Mouse (Mus musculus): Measurements from ENCODE around the gene Adrm1. TPM values are rescaled to one million over a fixed set of nuclear protein-coding genes. Genes with fewer than 3 reads are reported as not detected.
"Not testable (repeated sequence)": the region's sequence is repeated elsewhere in the genome, so short reads cannot be mapped to it uniquely, and the experiment has no call there.

Gene Adrm1
- 10 to 100 TPM; 73.1 to 83.5 TPM for total RNA-seq (2021)

DNA sequence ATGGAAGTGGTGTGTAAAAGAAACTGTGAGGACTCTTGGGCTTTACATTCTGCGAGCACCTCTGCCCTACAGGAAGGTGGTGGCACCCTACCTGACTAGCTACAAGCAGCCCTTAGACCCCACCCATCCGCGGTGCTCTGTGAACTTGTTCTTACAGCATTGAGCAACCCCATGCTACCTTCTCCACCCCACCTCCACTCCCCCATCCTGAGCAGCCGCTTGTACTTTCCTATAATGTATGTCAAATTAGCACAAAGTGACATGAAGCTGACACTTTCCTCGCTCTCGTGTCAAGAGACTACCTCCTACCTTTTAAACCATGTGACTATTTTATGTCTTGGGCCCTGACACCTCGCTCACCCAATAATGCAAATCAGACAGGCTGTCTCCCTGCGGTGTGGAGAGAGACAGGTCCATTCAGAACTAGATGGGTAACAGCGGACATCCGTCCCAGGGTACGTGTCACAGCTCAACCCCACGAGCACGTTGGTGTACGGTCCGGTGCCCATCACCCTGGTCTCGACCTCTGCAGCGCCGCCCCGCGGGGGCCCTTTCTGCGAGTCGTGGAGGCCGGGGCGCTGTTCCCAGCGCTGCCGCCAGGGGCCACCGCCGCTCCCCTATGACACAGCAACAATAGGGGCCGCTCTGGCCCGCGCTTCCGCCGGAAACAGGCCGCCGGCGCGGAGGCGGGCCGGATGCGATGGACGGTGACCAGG lies at the start of gene Adrm1:
Gene Adrm1 (plus strand): TSS at position 680 of the 716 bp plus-strand sequence.
- DNase-seq (ENCODE audit: low spot score), result peak; percentile 96
- intact Hi-C loops (cut with DNase I), result loop anchor here (2.0 kb wide), 1 partner anchor 80 kb away; no protein-coding TSS in a partner anchor

DNA sequence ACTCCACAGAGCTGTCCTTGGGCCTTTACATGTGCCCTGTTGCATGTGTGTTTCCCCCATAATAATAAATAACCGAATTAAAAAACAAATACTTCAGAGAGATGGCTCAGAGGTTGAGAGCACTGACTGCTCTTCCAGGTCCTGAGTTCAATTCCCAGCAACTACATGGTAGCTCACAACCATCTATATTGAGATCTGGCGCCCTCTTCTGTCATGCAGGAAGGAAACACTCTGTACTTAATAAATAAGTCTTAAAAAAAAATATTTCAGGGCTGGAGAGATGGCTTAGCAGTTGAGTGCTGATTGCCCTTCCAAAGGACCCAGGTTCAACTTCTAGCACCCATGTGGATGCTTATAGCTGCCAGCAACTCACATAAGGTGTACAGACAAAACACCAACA lies 47.1 kb upstream of the Adrm1 start:
- no peak for DNase-seq (ENCODE audit: low spot score)
- intact Hi-C loops (cut with DNase I), result no loop called here

DNA sequence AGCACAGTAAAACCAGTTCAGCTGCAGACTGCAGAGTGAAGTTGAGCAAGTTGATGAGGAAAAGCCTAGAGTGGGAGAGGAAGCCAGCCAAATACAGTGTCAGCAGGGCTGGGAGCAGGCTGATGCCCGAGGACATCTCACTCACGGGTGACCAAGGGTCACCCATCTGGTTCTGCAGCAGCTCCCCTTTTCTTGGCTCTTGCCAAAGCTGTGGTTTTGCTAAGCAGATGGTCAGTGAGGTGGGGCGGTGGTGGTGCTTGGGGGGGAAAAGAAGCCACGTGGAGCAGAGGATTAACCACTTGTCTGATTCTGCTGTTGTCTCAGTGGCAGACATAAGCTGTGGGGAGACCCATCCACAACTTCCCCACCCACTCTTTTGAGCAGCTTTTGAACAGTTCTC lies 45.1 kb upstream of the Adrm1 start:
- intact Hi-C loops (cut with DNase I), result no loop called here
- peak; percentile 24 for DNase-seq (ENCODE audit: low spot score)

DNA sequence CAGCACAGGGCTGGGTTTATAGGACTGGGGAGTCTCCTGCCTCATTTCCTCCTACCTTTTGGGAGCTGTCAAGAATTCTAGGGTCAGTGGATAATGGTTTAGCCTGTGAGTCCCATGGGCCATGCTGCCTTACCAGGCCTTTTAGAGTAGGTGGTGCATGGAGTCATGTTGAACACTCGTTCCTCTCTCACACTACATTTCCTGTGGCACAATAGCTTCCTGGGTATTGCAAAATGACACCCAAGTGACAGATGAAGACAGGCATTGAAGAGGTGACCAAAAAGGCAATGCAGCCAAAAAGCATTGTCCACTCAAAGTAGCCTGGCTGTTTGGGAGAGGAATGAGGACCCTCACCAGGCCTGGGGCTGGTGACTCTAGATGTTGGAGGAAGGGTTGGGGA lies 43.6 kb upstream of the Adrm1 start:
- DNase-seq (ENCODE audit: low spot score), result no peak

DNA sequence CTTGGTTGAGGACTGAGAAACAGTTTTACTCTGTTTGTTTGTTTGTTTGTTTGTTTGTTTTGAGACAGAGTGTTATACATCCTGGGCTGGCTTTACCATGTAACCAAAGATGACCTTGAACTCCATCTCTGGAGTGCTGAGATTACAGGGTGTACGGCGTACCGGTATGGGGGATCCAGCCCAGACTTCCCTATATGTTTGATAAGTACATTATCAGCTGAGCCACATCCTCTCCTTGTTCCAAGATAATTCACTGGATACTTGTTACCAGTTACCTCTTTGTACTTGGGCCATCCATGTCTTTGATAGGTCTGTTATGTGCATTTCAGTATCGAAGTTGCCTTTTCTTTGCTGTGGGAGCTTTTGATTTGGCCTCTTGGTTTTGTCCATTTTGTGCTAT lies 38.1 kb upstream of the Adrm1 start:
- DNase-seq (ENCODE audit: low spot score), result no peak
- intact Hi-C loops (cut with DNase I), result no loop called here

More for the DNA sequence above, 43.6 kb upstream of the Adrm1 start:
- intact Hi-C loops (cut with DNase I), result no loop called here

DNA sequence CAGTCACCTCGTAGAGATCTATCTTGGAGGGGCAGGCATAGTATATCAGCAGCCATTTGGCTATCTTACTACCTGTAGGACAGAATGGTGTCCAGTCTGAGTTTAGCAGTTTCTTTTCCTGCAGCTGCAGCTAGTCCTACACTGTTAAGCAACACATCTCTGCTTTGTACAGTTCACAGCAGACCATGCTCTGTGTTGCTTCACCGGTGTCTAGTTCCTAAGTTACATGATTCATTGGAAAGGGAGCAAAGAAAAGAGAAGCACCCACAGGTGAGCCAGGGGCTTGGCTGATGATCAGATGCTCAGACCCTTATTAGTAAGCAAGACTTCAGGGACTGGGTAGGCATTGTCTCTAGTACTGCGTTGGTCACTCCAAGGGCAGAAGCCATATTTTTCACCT lies 37.4 kb upstream of the Adrm1 start:
- intact Hi-C loops (cut with DNase I), result no loop called here
- DNase-seq (ENCODE audit: low spot score), result no peak

DNA sequence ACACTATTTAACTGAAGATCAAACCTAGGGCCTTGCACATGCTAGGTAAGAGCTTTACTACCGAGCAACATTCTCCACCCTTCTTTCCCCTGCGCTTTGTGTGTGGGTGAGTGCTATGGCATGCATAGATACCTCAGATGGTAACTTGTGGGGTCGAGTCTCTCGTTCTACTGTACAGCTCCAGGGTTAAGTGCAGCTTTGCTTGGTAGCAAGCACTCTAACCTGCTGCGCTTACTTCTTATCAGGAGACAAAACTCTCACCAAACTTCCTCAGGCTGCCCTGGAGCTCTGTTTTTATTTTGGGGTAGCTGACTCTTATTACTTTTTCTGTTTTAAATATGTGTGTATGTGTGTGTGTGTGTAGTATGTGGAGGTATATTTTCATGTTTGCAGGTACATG lies 35.9 kb upstream of the Adrm1 start:
- intact Hi-C loops (cut with DNase I), result no loop called here

DNA sequence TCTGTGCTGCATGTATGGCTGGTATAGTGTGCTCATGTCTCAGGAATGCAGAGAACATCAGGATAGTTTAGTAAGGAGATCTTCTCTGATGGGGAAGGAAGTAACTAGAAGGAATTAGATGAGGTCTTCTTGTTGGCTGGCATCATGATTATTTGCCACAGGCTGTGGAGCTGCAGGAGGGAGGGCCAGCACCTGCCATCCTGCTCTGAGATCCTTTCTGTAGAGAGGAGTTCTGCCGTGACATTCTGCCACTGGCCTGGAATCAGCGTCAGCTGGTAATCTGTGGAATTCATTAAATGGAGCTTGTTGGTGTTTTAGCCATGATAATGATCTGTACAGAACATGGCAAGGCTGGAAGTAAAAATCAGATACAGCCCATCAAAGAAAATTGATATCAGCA lies 25.2 kb upstream of the Adrm1 start:
- intact Hi-C loops (cut with DNase I), result no loop called here
- DNase-seq (ENCODE audit: low spot score), result no peak

More for the DNA sequence above, 35.9 kb upstream of the Adrm1 start:
- no peak for DNase-seq (ENCODE audit: low spot score)

DNA sequence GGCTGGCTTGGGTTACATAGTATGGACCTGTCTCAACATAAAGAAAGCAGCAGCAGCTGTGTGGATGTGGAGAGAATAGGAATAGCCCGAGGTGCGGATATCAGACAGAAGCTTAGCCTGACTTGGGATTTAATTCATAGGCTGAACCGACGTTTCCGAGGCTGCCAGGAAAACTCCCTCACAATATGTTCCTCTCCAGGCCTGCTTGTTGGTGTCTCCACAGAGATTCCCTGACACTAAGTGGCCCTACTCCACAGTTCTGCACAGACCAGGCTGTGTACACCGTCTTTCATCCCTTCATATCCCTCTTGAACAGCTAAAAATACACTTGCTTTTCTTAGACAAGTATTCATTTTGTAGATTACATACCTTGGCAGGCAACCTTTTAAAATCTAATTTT lies 23.9 kb upstream of the Adrm1 start:
- DNase-seq (ENCODE audit: low spot score), result no peak
- intact Hi-C loops (cut with DNase I), result no loop called here

DNA sequence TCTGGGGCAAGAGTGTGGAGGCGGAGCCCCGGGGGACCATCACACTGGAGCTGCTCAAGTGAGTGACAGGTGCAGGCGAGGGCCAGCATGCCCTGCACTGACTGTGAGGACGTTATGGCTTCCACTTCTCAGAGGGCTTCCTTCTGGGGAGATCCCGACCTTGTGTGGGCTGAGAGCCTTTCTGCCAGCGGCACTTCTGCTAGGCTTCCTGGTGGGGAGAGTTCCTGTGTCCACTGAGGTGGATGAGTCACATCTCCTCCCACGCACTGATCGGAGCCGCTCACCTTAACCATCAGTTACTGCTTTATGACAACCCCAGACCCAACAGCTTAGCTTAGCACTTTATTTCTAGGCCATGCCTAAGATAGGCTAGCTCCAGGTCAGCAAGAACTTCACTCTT lies 22.7 kb upstream of the Adrm1 start:
- intact Hi-C loops (cut with DNase I), result no loop called here
- DNase-seq (ENCODE audit: low spot score), result no peak

DNA sequence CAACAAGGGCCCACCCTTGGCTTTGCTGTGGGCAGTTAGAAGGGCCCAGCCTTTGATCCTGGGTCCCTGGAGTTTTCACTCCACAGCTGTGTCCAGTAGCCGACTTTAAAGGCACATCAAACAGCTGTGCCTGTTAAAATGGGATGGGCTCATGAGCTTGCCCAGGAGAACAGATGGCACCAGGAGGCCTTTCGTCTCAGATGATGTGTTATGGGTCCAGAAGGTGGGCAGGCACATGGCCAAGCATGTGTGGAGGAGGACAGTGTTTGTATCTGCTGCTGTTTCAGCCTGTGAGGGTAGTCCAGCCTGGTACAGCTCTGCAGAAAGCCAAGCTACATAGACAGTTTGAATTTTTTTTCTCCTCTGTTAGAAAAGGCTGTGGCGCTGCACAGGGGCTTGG lies 16.5 kb upstream of the Adrm1 start:
- intact Hi-C loops (cut with DNase I), result no loop called here
- DNase-seq (ENCODE audit: low spot score), result no peak

DNA sequence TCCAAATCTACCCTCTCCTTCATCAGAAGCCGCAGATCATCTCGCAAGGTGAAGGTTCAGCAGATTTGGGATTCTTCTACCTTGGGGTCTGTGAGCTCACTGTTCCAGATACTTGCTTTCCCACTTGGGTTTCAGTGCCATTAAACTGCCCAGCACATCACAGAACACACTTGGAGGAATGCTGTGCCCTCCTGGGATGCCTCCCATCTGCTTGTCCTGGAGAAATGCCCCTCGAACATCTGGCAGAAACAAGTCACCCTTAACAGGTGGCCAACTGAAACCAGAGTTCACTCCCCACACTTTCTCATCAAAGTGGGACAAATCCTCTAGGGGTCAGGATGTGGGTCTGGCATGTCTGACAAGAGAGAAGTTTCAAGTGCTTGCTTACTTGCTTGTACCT lies 12.7 kb upstream of the Adrm1 start:
- DNase-seq (ENCODE audit: low spot score), result no peak
- intact Hi-C loops (cut with DNase I), result no loop called here

DNA sequence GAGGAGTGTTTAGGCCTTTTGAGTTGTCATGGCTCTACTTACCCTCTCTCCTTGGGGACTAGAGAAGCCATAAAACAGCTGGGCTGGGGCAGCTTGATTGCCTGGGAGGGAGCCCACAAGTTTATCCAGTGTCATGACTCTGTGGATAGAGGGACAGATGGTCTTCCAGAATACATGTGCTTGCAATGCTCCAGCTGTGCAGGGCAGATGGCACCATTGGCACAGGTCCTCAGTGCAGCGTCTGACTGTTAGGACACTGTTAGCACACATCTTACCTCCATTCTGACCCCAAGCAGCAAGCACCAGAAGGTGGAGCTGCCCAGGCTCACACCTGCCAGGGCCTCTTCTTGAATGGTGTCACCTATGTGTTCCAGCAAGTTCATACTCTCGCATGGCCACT lies 5.4 kb upstream of the Adrm1 start:
- intact Hi-C loops (cut with DNase I), result no loop called here
- DNase-seq (ENCODE audit: low spot score), result no peak

DNA sequence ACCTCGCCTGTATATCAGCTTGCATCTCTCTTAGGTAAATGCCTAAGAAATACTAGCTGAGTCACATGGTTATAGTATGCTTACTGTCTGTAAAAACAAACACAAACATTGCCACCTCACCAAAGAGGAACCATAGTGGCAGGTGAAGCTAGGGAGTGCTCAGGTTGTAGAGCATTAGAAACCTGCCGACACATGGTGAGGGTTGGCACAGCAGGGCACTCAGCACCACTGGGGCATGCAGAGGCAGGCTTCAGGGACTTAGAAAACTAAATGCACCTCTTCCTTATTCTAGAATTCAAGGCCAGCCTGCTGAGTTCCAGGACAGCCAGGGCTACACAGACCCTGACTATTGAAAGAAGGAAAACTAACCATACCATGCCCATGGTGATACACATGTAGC lies 4.4 kb upstream of the Adrm1 start:
- intact Hi-C loops (cut with DNase I), result no loop called here
- DNase-seq (ENCODE audit: low spot score), result no peak

DNA sequence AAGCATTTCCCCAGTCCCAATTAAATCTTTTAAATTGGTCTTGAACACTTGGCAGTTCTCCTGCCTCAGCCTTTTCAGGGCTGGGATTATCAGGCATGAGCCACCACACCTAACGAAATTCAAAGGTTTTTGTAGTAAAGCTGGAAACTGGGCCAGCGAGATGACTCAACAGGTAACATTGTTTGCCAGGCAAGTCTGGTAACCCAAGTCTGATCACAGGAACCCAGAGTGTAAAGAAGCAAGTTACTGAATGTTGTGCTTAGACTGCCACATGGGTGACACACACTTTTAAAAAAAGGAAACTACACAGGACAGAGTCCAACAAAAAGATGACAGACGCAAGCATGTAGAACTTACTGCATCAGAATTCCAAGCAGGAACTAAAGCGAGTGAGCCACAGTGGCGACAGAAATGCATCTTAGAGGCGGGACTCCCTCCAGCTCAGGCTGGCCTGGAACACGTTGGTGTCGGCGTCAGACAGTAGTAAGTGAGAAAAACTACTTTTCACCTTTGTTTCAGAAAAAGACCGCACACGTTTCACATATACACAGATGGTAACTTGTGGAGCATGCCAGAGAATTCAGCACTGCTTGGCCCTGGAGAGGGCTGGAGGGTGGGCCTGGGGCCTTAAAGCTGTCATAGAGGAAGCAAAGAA lies 1.0 kb upstream of the Adrm1 start:
- no peak for DNase-seq (ENCODE audit: low spot score)
- intact Hi-C loops (cut with DNase I), result loop anchor here (2.0 kb wide), 1 partner anchor 81 kb away; no protein-coding TSS in a partner anchor

DNA sequence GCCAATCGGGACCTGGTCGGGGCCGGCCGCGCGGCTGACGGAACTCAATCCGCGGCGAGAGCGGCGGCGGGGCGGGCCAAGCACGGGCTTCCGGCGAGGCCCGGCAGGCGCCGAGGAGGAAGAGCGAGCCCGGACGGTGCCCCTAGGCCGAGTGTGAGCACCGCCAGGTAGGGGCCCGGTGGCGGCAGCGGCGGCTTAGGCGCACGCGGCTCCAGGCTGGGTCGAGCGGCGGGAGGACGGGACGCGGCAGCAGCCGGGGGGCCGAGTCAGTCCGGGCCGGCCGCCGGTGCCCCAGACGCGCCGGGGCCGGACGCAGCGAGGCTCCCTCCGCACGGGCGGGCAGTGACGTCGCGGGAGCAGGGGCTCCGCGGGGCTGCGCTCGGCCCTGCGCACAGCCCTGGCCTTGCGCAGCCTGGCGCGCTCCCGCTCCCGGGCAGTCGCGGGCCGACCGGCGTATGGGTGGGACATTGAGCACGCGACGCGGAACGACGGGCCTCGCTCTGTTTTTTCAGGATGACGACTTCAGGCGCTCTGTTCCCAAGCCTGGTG lies 311 bp downstream of the Adrm1 start:
- intact Hi-C loops (cut with DNase I), result loop anchor here (2.0 kb wide), 1 partner anchor 79 kb away; no protein-coding TSS in a partner anchor
- no peak for DNase-seq (ENCODE audit: low spot score)

DNA sequence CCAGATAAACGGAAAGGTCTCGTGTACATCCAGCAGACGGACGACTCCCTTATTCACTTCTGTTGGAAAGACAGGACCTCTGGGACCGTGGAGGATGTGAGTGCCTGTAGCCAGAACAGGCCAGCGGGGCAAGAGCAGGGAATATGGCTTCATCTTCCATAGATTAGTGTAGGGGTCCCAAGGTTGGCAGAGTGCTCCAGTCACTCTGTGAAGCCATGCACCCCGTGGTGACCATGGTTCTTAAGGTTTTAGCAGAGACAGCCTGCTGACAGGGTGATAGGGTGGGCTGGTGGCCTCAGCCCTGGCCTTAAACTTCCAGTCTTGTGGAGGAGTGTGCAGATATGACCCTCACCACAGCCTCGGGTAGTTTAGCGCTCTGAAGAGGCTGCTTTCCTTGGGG lies 867 bp downstream of the Adrm1 start:
- intact Hi-C loops (cut with DNase I), result no loop called here

DNA sequence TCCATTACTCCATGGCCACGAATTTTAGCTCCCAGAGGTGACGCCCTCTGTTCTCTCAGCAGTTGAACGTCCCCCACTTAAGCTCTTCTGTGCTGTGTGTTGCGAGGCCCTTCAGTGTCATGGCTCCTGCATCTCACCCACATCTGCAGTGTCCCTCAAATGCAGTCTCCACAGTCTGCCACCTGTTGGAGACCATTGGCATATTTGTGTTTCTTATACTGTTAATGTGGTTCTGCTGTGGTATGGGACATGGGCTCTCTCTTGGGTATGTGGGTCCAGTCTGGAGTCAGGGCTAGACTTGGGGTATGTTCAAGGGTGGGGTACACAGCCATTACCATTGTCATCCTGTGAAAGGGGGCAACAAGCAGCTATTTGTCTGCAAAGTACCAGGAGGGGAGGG lies 1.9 kb downstream of the Adrm1 start:
- DNase-seq (ENCODE audit: low spot score), result no peak
- intact Hi-C loops (cut with DNase I), result no loop called here

More for the DNA sequence above, 867 bp downstream of the Adrm1 start:
- no peak for DNase-seq (ENCODE audit: low spot score)

DNA sequence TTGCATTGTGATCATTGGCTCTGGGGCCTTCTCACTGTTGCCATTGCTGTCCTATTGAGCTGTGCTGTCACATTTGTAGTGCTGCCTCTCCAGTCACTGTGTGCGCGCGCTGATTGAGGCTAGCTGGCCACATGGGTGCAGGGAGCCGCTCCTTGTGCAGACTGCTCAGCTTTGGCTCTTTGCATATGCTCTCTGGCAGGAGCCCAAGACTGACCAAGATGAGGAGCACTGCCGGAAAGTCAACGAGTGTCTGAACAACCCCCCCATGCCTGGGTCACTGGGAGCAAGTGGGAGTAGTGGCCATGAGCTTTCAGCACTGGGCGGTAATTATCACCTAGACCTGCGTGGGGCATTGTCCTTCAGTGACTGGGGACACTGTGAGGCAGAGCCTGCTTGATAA lies 2.4 kb downstream of the Adrm1 start:
- intact Hi-C loops (cut with DNase I); DNase-seq (ENCODE audit: low spot score): not testable (repeated sequence)

DNA sequence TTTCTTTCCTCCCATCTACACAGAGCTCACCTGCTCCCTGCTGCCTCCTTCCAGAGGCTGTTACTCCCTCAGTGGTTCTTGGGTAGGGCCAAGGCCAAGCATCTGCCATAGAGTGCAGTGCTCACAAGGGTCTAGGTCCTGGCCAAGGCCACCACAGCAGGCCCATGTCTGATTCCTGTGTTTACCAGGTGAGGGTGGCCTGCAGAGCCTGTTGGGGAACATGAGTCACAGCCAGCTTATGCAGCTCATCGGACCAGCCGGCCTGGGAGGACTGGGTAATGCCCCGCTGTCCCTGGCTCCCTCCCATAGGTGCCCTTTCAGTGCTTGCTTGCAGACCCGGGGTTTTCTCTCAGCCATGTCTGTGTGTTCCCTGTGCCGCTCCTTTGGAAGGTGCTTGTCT lies 2.8 kb downstream of the Adrm1 start:
- intact Hi-C loops (cut with DNase I), result no loop called here
- no peak for DNase-seq (ENCODE audit: low spot score)

DNA sequence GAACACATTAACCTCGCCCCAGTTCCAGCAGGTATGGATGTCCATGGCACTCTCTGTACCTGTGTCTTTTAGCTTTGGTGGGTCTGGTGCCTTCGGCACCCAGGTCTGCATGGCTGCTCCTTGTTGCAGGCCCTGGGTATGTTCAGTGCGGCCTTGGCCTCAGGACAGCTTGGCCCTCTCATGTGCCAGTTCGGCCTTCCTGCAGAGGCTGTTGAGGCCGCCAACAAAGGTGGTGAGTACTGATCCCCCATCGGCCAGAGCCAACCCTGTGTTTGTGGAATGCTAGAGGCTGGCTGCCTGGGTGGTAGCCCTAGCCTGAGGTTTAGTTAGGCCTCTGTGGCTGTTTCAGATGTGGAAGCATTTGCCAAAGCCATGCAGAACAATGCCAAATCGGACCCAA lies 4.4 kb downstream of the Adrm1 start:
- DNase-seq (ENCODE audit: low spot score), result no peak
- intact Hi-C loops (cut with DNase I), result no loop called here
